Mouse (Mus musculus) intestine, embryonic 16.5 days (tissue): ENCODE results near the gene 4921517D22Rik. TPM values are rescaled to one million over a fixed set of nuclear protein-coding genes. Genes with fewer than 3 reads are reported as not detected.
"Not testable (repeated sequence)": the region's sequence is repeated elsewhere in the genome, so short reads cannot be mapped to it uniquely, and the experiment has no call there.

Source experiments
- ATAC-seq: fragments of 200-750 bp; cut with Nextera tagmentation; 2 replicates; pipeline ENCODE4 v1.8.0; 2017; ENCODE audit warnings: moderate TSS enrichment, moderate library complexity
- H3K27ac ChIP-seq: fragments of 300-500 bp; sonication (generic); 2 replicates; pipeline ENCODE4 v1.5.1; 2014; ENCODE audit warnings: mild to moderate bottlenecking, low read length
- H3K27me3 ChIP-seq: fragments of 300-500 bp; sonication (generic); replicated peaks from 2 replicates; pipeline ENCODE4 v1.6.1; 2014; ENCODE audit warnings: low read length, control low read depth, mixed read lengths; ENCODE audit not compliant: control insufficient read depth, insufficient read depth
- H3K36me3 ChIP-seq: fragments of 300-500 bp; sonication (generic); 2 replicates; pipeline ENCODE4 v1.6.1; 2014; ENCODE audit warnings: low read length, control low read depth; ENCODE audit not compliant: control insufficient read depth, insufficient read depth
- H3K4me1 ChIP-seq: fragments of 300-500 bp; sonication (generic); 2 replicates; pipeline ENCODE4 v1.6.1; 2014; ENCODE audit warnings: low read length, control low read depth, mixed read lengths; ENCODE audit not compliant: control insufficient read depth, insufficient read depth
- H3K4me2 ChIP-seq: fragments of 300-500 bp; sonication (generic); 2 replicates; pipeline ENCODE4 v1.6.1; 2014; ENCODE audit warnings: low read depth, low read length, control low read depth
- H3K4me3 ChIP-seq: fragments of 300-500 bp; sonication (generic); 2 replicates; pipeline ENCODE4 v1.5.1; 2014; ENCODE audit warnings: mild to moderate bottlenecking, low read length
- H3K9ac ChIP-seq: fragments of 300-500 bp; sonication (generic); 2 replicates; pipeline ENCODE4 v1.6.1; 2014; ENCODE audit warnings: low read depth, low read length
- H3K9me3 ChIP-seq: fragments of 300-500 bp; sonication (generic); 2 replicates; pipeline ENCODE4 v1.6.1; 2016; ENCODE audit warnings: low read length, control low read depth; ENCODE audit not compliant: control insufficient read depth
- WGBS: fragments of 180-500 bp; shearing (Covaris S2); extraction: QIAGEN DNeasy Blood & Tissue Kit; methylation state at CpG from one replicate; pipeline ENCODE4 v1.1.7; 2014; 5-methylcytosine and 5-hydroxymethylcytosine counted together
- polyA plus RNA-seq: library from polyadenylated mRNA; unstranded; fragments of >200 nt; fragmentation: Nextera tagmentation; extraction: Ambion mirVana; gene quantifications from 2 replicates; pipeline ENCODE4 v1.2.1, GENCODE M21; 2015

Gene 4921517D22Rik
- polyA plus RNA-seq, result not detected in 2 replicates

GRCm38 (mm10) chr13:59694008-59694407 is at the start of gene 4921517D22Rik:
Gene 4921517D22Rik, minus strand, starts transcription at chr13:59694108.
- Histone ChIP-seq H3K9ac (no peak within 1 kb of the TSS), H3K27me3 (no peaks in the 10 kb centered on the region), H3K4me3 (no peak within 1 kb of the TSS), H3K9me3 (no peaks in the 10 kb centered on the region), H3K4me1 (no peaks in the 10 kb centered on the region), H3K4me2 (no peak within 1 kb of the TSS), H3K36me3 (no peaks in the 10 kb centered on the region), H3K27ac (no peak within 1 kb of the TSS)
- 87% methylated on average over 3 of the region's 3 CpGs for WGBS
- ATAC-seq, result no peak

DNA sequence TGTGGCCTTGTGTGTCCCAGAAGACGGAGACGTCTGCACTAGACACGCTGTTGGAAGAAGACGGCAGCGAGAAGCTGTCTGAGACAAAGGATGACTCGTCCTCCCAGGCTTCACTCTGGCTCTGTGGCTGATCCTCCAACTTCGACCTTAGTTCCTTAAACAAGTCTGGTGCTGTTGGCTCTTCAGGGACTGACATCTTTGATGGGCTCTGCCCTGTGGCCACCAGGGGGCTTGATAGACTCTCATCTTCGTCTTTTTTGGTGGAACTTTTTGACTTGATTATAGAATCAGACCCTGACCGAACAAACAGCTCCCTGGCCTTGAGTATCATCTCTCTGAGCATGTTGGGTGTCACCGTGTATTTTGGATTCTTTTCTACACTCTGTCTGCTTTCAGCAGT is 47.8 kb upstream of the 4921517D22Rik start:
- Histone ChIP-seq H3K9me3 (no peaks in the 10 kb centered on the region), H3K36me3 (no peaks in the 10 kb centered on the region), H3K4me1 (no peaks in the 10 kb centered on the region), H3K27ac (no peak overlapping the region), H3K27me3 (no peaks in the 10 kb centered on the region), H3K4me2 (no peak overlapping the region), H3K4me3 (no peak overlapping the region), H3K9ac (no peak overlapping the region)
- no peak for ATAC-seq
- 65% methylated on average over 10 of the region's 10 CpGs for WGBS

- no peak for ATAC-seq
- no peak overlapping the region for H3K9ac ChIP-seq
- H3K4me1 ChIP-seq, result no peaks in the 10 kb centered on the region
- no peaks in the 10 kb centered on the region for H3K36me3 ChIP-seq
- no peaks in the 10 kb centered on the region for H3K27me3 ChIP-seq
- H3K27ac ChIP-seq, result no peak overlapping the region
- no peaks in the 10 kb centered on the region for H3K9me3 ChIP-seq
- no peak overlapping the region for H3K4me3 ChIP-seq
- no peak overlapping the region for H3K4me2 ChIP-seq
- WGBS, result 85% methylated on average over 11 of the region's 11 CpGs
Observed at GRCm38 (mm10) chr13:59741096-59741495, 47.2 kb upstream of the 4921517D22Rik start.

GRCm38 (mm10) chr13:59739397-59739796 is 45.5 kb upstream of the 4921517D22Rik start:
- no peak overlapping the region for H3K27ac ChIP-seq
- no peak for ATAC-seq
- no peaks in the 10 kb centered on the region for H3K27me3 ChIP-seq
- no peak overlapping the region for H3K9ac ChIP-seq
- no peaks in the 10 kb centered on the region; the same call in 1 of the 2 replicates for H3K4me1 ChIP-seq
- no peaks in the 10 kb centered on the region for H3K36me3 ChIP-seq
- no peak overlapping the region for H3K4me3 ChIP-seq
- no peak overlapping the region for H3K4me2 ChIP-seq
- H3K9me3 ChIP-seq, result no peaks in the 10 kb centered on the region
- WGBS, result 92% methylated on average over 4 of the region's 4 CpGs

- H3K9ac ChIP-seq, result no peak overlapping the region
- H3K4me3 ChIP-seq, result no peak overlapping the region
- 93% methylated on average over 2 of the region's 2 CpGs for WGBS
- no peaks in the 10 kb centered on the region; the same call in 1 of the 2 replicates for H3K4me1 ChIP-seq
- H3K36me3 ChIP-seq, result no peaks in the 10 kb centered on the region
- no peaks in the 10 kb centered on the region for H3K27me3 ChIP-seq
- no peaks in the 10 kb centered on the region for H3K9me3 ChIP-seq
- no peak overlapping the region for H3K27ac ChIP-seq
- no peak for ATAC-seq
- no peak overlapping the region for H3K4me2 ChIP-seq
Observed at GRCm38 (mm10) chr13:59738455-59738854, 44.5 kb upstream of the 4921517D22Rik start.

- 28% methylated on average over 3 of the region's 3 CpGs for WGBS
- Histone ChIP-seq H3K4me3 (no peak overlapping the region), H3K9me3 (no peaks in the 10 kb centered on the region), H3K27me3 (no peaks in the 10 kb centered on the region), H3K27ac (no peak overlapping the region), H3K9ac (no peak overlapping the region), H3K36me3 (no peaks in the 10 kb centered on the region), H3K4me1 (no peaks in the 10 kb centered on the region; the same call in 1 of the 2 replicates), H3K4me2 (no peak overlapping the region)
- ATAC-seq, result peak; percentile 68
Observed at GRCm38 (mm10) chr13:59735190-59735589, 41.3 kb upstream of the 4921517D22Rik start.

- not testable (repeated sequence) for H3K36me3 ChIP-seq, H3K9ac ChIP-seq, H3K4me2 ChIP-seq, H3K27me3 ChIP-seq, H3K4me3 ChIP-seq, H3K4me1 ChIP-seq, H3K27ac ChIP-seq, H3K9me3 ChIP-seq
- ATAC-seq, result peak; percentile 47
- 34% methylated on average over 6 of the region's 6 CpGs for WGBS
Observed at GRCm38 (mm10) chr13:59734347-59734746, 40.4 kb upstream of the 4921517D22Rik start.

GRCm38 (mm10) chr13:59733936-59734335 is 40.0 kb upstream of the 4921517D22Rik start:
- 0 out of 2 replicates have a peak, but pooled peaks have one; percentile 35 for ATAC-seq
- no peak overlapping the region for H3K27ac ChIP-seq
- H3K4me2 ChIP-seq, result no peak overlapping the region
- H3K9me3 ChIP-seq, result no peaks in the 10 kb centered on the region
- no peak overlapping the region for H3K9ac ChIP-seq
- no peak overlapping the region for H3K4me3 ChIP-seq
- no peaks in the 10 kb centered on the region for H3K27me3 ChIP-seq
- no peaks in the 10 kb centered on the region for H3K36me3 ChIP-seq
- WGBS, result 84% methylated on average over 2 of the region's 4 CpGs
- no peaks in the 10 kb centered on the region; the same call in 1 of the 2 replicates for H3K4me1 ChIP-seq

DNA sequence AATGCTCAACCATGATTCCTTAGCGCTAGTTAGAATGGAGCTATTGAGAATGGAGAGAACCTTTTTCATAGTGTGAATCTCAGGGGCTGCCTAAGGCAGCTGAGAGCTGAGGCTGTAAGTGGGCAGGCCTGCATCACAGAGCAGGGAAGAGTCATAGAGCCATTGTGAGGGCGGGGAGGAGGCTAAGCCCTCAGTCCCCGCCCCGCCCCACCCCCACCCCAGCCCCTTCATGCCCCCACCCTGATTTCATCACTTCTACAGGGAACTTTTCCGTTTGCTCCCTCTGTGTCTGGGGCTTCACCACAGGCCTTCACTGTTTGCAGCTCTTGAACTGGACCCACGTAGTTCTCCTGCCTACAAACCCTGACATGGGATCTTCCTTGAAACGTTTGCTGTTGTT is 37.7 kb upstream of the 4921517D22Rik start, which contains the start of gene Spata31d1d:
Gene Spata31d1d (minus strand): TSS at position 101 of the 400 bp plus-strand sequence.
- Histone ChIP-seq H3K4me3 (no peak within 1 kb of the TSS), H3K9me3 (no peaks in the 10 kb centered on the region), H3K9ac (no peak within 1 kb of the TSS), H3K36me3 (no peaks in the 10 kb centered on the region), H3K27ac (no peak within 1 kb of the TSS), H3K4me2 (no peak within 1 kb of the TSS), H3K4me1 (no peaks in the 10 kb centered on the region; the same call in 1 of the 2 replicates), H3K27me3 (no peaks in the 10 kb centered on the region)
- WGBS, result 34% methylated on average over 7 of the region's 7 CpGs
- no peak for ATAC-seq
